Mouse (Mus musculus): Measurements from ENCODE around the gene Gm49661. TPM values are rescaled to one million over a fixed set of nuclear protein-coding genes. Genes with fewer than 3 reads are reported as not detected.
A peak's percentile ranks its signal among the peaks of the same experiment; 100 is the strongest.

Gm49661 gene
- polyA plus RNA-seq, 1 experiment from 2014 or later = not detected

GRCm38 (mm10) chr8:84997649-84998295 is 28.5 kb upstream of the Gm49661 start:
- DNase-seq (ENCODE audit: low spot score) (peak; percentile 93), ATAC-seq (replicated peaks; ENCODE audit: insufficient number of reproducible peaks, low FRiP score, low TSS enrichment, low read depth) (peak; percentile 56)
- no peak overlapping the region for H3K4me3 ChIP-seq (ENCODE audit: low read depth, low read length)
- H3K27me3 ChIP-seq (ENCODE audit: control insufficient read depth, insufficient read depth, low read length) = no peaks in the 10 kb centered on the region
- H3K9me3 ChIP-seq (replicated peaks; ENCODE audit: control insufficient read depth, low read length) = no peaks in the 10 kb centered on the region
- WGBS = 7% methylated on average over 19 of the region's 19 CpGs
- peak overlapping the region; percentile 29; the same call in 1 of the 2 replicates for H3K9ac ChIP-seq (replicated peaks; ENCODE audit: low read length)
- H3K36me3 ChIP-seq (replicated peaks; ENCODE audit: control insufficient read depth, insufficient read depth, low read depth, low read length) = no peaks in the 10 kb centered on the region
- H3K4me2 ChIP-seq (ENCODE audit: low read depth, low read length) = no peak overlapping the region
- no peaks in the 10 kb centered on the region for H3K4me1 ChIP-seq (ENCODE audit: control insufficient read depth, insufficient read depth, low read length)
- H3K27ac ChIP-seq (replicated peaks; ENCODE audit: low read depth, low read length) = no peak overlapping the region

DNA sequence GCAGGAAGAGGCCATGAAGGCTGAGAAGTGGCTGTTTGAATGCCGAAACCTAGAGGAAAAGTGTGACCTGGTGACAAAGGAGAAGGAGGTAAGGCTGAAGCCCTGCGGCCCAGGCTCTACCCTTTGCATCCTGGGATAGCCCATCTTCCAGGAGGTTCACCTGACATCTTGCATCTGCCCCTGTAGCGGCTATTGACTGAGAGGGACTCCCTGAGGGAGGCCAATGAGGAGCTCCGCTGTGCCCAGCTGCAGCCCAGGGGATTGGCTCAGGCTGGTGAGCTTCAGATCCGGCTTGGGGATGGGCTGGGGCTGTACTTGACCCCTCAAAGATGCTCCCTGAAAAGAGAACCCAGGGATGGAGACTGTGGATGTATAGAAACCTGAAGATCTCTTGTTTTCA is 27.7 kb upstream of the Gm49661 start:
- no peak for DNase-seq (ENCODE audit: low spot score)
- no peaks in the 10 kb centered on the region for H3K4me1 ChIP-seq (ENCODE audit: control insufficient read depth, insufficient read depth, low read length)
- no peak for ATAC-seq (replicated peaks; ENCODE audit: insufficient number of reproducible peaks, low FRiP score, low TSS enrichment, low read depth)
- no peak overlapping the region for H3K9ac ChIP-seq (replicated peaks; ENCODE audit: low read length)
- H3K36me3 ChIP-seq (replicated peaks; ENCODE audit: control insufficient read depth, insufficient read depth, low read depth, low read length) = no peaks in the 10 kb centered on the region
- no peaks in the 10 kb centered on the region for H3K9me3 ChIP-seq (replicated peaks; ENCODE audit: control insufficient read depth, low read length)
- H3K4me2 ChIP-seq (ENCODE audit: low read depth, low read length) = no peak overlapping the region
- H3K4me3 ChIP-seq (ENCODE audit: low read depth, low read length) = no peak overlapping the region
- H3K27me3 ChIP-seq (ENCODE audit: control insufficient read depth, insufficient read depth, low read length) = no peaks in the 10 kb centered on the region
- 73% methylated on average over 5 of the region's 5 CpGs for WGBS
- H3K27ac ChIP-seq (replicated peaks; ENCODE audit: low read depth, low read length) = no peak overlapping the region

DNA sequence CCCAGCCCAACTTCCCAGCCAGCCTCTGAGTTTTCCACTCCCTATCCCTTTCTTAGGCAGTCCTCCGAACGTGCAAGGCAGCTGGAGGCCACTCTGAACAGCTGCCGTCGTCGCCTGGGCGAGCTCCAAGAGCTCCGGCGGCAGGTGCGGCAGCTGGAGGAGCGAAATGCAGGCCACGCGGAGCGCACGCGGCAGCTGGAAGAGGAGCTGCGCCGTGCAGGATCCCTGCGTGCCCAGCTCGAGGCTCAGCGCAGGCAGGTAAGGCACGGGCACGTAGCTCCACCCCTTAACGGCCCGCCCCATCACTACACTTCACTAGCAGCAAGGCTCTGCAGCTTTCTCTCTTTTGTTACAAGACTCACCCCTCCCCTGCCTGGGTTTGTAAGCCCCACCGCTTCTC is 26.4 kb upstream of the Gm49661 start:
- no peak for ATAC-seq (replicated peaks; ENCODE audit: insufficient number of reproducible peaks, low FRiP score, low TSS enrichment, low read depth)
- H3K9ac ChIP-seq (replicated peaks; ENCODE audit: low read length) = no peak overlapping the region; the same call in 1 of the 2 replicates
- 18% methylated on average over 25 of the region's 25 CpGs for WGBS
- DNase-seq (ENCODE audit: low spot score) = no peak
- H3K36me3 ChIP-seq (replicated peaks; ENCODE audit: control insufficient read depth, insufficient read depth, low read depth, low read length) = no peaks in the 10 kb centered on the region
- no peaks in the 10 kb centered on the region for H3K27me3 ChIP-seq (ENCODE audit: control insufficient read depth, insufficient read depth, low read length)
- no peak overlapping the region for H3K27ac ChIP-seq (replicated peaks; ENCODE audit: low read depth, low read length)
- H3K4me1 ChIP-seq (ENCODE audit: control insufficient read depth, insufficient read depth, low read length) = no peaks in the 10 kb centered on the region
- no peaks in the 10 kb centered on the region for H3K9me3 ChIP-seq (replicated peaks; ENCODE audit: control insufficient read depth, low read length)
- H3K4me3 ChIP-seq (ENCODE audit: low read depth, low read length) = no peak overlapping the region
- no peak overlapping the region for H3K4me2 ChIP-seq (ENCODE audit: low read depth, low read length)

DNA sequence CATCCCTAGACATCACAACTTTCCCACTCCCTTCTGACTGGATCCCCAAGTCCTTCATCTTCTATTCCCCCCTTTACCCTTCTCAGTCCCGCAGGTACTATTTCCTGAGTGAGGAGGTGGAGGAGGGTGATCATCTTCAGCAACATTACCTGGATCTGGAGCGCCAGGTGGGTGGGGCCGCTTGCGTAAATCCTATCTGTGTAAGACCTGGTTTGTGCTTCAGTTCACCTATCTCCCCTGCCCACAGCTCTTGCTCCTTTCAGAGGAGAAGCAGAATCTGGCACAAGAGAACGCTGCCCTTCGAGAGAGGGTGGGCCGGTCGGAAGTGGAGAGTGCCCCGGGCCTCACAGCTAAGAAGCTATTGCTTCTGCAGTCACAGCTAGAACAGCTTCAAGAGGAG is 25.1 kb upstream of the Gm49661 start:
- Histone ChIP-seq H3K4me3 (ENCODE audit: low read depth, low read length) (no peak overlapping the region), H3K9ac (replicated peaks; ENCODE audit: low read length) (no peak overlapping the region), H3K9me3 (replicated peaks; ENCODE audit: control insufficient read depth, low read length) (no peaks in the 10 kb centered on the region), H3K27me3 (ENCODE audit: control insufficient read depth, insufficient read depth, low read length) (no peaks in the 10 kb centered on the region), H3K4me1 (ENCODE audit: control insufficient read depth, insufficient read depth, low read length) (no peaks in the 10 kb centered on the region), H3K27ac (replicated peaks; ENCODE audit: low read depth, low read length) (no peak overlapping the region), H3K36me3 (replicated peaks; ENCODE audit: control insufficient read depth, insufficient read depth, low read depth, low read length) (no peaks in the 10 kb centered on the region), H3K4me2 (ENCODE audit: low read depth, low read length) (no peak overlapping the region)
- no peak for DNase-seq (ENCODE audit: low spot score)
- WGBS = 87% methylated on average over 9 of the region's 9 CpGs
- ATAC-seq (replicated peaks; ENCODE audit: insufficient number of reproducible peaks, low FRiP score, low TSS enrichment, low read depth) = no peak

DNA sequence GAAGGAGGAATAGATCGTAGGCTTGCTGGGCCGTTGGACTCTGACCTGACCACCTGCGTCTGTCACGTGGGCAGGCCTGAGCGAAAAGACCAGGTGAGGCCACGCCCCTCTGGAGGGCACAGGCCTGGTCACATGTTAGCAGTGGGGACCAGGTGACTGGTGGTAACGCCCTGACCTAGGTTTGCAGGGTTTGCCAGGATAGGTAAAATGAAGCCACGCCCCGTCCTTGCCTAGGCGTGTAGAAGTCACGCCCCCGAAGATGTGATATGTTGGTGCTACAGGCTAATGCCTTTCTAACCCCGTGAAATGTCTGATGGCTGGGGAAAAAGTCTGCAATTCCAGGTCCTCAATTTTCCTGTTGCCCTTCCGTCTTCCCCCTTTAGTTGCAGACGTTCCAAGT is 21.6 kb upstream of the Gm49661 start:
- no peak overlapping the region for H3K27ac ChIP-seq (replicated peaks; ENCODE audit: low read depth, low read length)
- no peaks in the 10 kb centered on the region for H3K27me3 ChIP-seq (ENCODE audit: control insufficient read depth, insufficient read depth, low read length)
- no peaks in the 10 kb centered on the region for H3K36me3 ChIP-seq (replicated peaks; ENCODE audit: control insufficient read depth, insufficient read depth, low read depth, low read length)
- H3K4me3 ChIP-seq (ENCODE audit: low read depth, low read length) = peak overlapping the region; percentile 48
- peak; percentile 69 for DNase-seq (ENCODE audit: low spot score)
- no peak; the same call in 1 of the 2 replicates for ATAC-seq (replicated peaks; ENCODE audit: insufficient number of reproducible peaks, low FRiP score, low TSS enrichment, low read depth)
- peak overlapping the region; percentile 64 for H3K4me2 ChIP-seq (ENCODE audit: low read depth, low read length)
- peak overlapping the region; percentile 57 for H3K9ac ChIP-seq (replicated peaks; ENCODE audit: low read length)
- no peaks in the 10 kb centered on the region for H3K4me1 ChIP-seq (ENCODE audit: control insufficient read depth, insufficient read depth, low read length)
- no peaks in the 10 kb centered on the region for H3K9me3 ChIP-seq (replicated peaks; ENCODE audit: control insufficient read depth, low read length)
- under 1% methylated on average over 15 of the region's 15 CpGs for WGBS

GRCm38 (mm10) chr8:84990349-84990748 is 21.1 kb upstream of the Gm49661 start, which contains the start of gene Hook2:
Gene Hook2 (plus strand): TSS chr8:84990603.
- ATAC-seq (replicated peaks; ENCODE audit: insufficient number of reproducible peaks, low FRiP score, low TSS enrichment, low read depth) (peak; percentile 93), DNase-seq (ENCODE audit: low spot score) (peak; percentile 99)
- H3K36me3 ChIP-seq (replicated peaks; ENCODE audit: control insufficient read depth, insufficient read depth, low read depth, low read length) = no peaks in the 10 kb centered on the region
- peak within 1 kb of the TSS; percentile 48 for H3K4me3 ChIP-seq (ENCODE audit: low read depth, low read length)
- H3K4me2 ChIP-seq (ENCODE audit: low read depth, low read length) = peak within 1 kb of the TSS; percentile 64
- peak within 1 kb of the TSS; percentile 63 for H3K9ac ChIP-seq (replicated peaks; ENCODE audit: low read length)
- no peak within 1 kb of the TSS for H3K27ac ChIP-seq (replicated peaks; ENCODE audit: low read depth, low read length)
- WGBS = 0% methylated on average over 28 of the region's 28 CpGs
- no peaks in the 10 kb centered on the region for H3K9me3 ChIP-seq (replicated peaks; ENCODE audit: control insufficient read depth, low read length)
- H3K27me3 ChIP-seq (ENCODE audit: control insufficient read depth, insufficient read depth, low read length) = no peaks in the 10 kb centered on the region
- peaks cover 3% of the 10 kb centered on the region for H3K4me1 ChIP-seq (ENCODE audit: control insufficient read depth, insufficient read depth, low read length)

GRCm38 (mm10) chr8:84989810-84990209 is 20.6 kb upstream of the Gm49661 start:
- H3K27ac ChIP-seq (replicated peaks; ENCODE audit: low read depth, low read length) = no peak overlapping the region
- H3K36me3 ChIP-seq (replicated peaks; ENCODE audit: control insufficient read depth, insufficient read depth, low read depth, low read length) = no peaks in the 10 kb centered on the region
- peak overlapping the region; percentile 63 for H3K9ac ChIP-seq (replicated peaks; ENCODE audit: low read length)
- H3K4me3 ChIP-seq (ENCODE audit: low read depth, low read length) = peak overlapping the region; percentile 48
- under 1% methylated on average over 15 of the region's 15 CpGs for WGBS
- H3K4me2 ChIP-seq (ENCODE audit: low read depth, low read length) = peak overlapping the region; percentile 64
- H3K9me3 ChIP-seq (replicated peaks; ENCODE audit: control insufficient read depth, low read length) = no peaks in the 10 kb centered on the region
- ATAC-seq (replicated peaks; ENCODE audit: insufficient number of reproducible peaks, low FRiP score, low TSS enrichment, low read depth) (peak; percentile 58), DNase-seq (ENCODE audit: low spot score) (peak; percentile 96)
- no peaks in the 10 kb centered on the region for H3K27me3 ChIP-seq (ENCODE audit: control insufficient read depth, insufficient read depth, low read length)
- H3K4me1 ChIP-seq (ENCODE audit: control insufficient read depth, insufficient read depth, low read length) = peaks cover 7% of the 10 kb centered on the region

GRCm38 (mm10) chr8:84989311-84989731 is 20.1 kb upstream of the Gm49661 start:
- 6% methylated on average over 15 of the region's 15 CpGs for WGBS
- Histone ChIP-seq H3K9me3 (replicated peaks; ENCODE audit: control insufficient read depth, low read length) (no peaks in the 10 kb centered on the region), H3K27ac (replicated peaks; ENCODE audit: low read depth, low read length) (no peak overlapping the region), H3K36me3 (replicated peaks; ENCODE audit: control insufficient read depth, insufficient read depth, low read depth, low read length) (no peaks in the 10 kb centered on the region), H3K4me2 (ENCODE audit: low read depth, low read length) (peak overlapping the region; percentile 64), H3K27me3 (ENCODE audit: control insufficient read depth, insufficient read depth, low read length) (no peaks in the 10 kb centered on the region), H3K4me1 (ENCODE audit: control insufficient read depth, insufficient read depth, low read length) (peaks cover 11% of the 10 kb centered on the region), H3K4me3 (ENCODE audit: low read depth, low read length) (no peak overlapping the region; the same call in 1 of the 2 replicates), H3K9ac (replicated peaks; ENCODE audit: low read length) (no peak overlapping the region)
- ATAC-seq (replicated peaks; ENCODE audit: insufficient number of reproducible peaks, low FRiP score, low TSS enrichment, low read depth) (no peak), DNase-seq (ENCODE audit: low spot score) (no peak)
